Mouse (Mus musculus): ENCODE results near the gene Ccdc39.

The Ccdc39 gene

DNA sequence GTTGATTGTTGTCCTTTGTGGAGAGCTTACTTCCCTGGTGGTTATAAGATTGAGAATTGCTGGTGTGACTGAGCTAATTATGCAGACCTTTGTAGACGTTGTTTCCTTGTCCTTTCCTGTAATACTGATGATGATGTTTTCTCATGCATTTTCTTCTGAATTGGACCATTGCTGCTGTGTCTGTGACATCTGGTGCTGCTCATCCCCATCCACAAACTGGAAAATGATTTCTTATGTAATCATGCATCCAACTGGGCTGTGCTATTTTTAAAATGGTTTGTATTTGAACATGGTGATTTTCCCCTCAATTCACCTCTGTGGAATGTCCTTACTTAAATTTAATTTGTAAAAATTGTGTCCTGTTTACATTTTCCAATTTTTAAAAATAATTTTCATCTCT is 37.0 kb downstream of the Ccdc39 start:
- in situ Hi-C loops (cut with MboI; ENCODE audit: low pct_unique_long_range_greater_than_20kb in 1 of 2, low sequenced_read_pairs in 2 of 2, unreplicated experiment in 1 of 2): loop anchor here (25.0 kb wide), 2 partner anchors 255 to 280 kb away; partner anchors contain the start of gene Dnajc19 (in 1 of the 2)

DNA sequence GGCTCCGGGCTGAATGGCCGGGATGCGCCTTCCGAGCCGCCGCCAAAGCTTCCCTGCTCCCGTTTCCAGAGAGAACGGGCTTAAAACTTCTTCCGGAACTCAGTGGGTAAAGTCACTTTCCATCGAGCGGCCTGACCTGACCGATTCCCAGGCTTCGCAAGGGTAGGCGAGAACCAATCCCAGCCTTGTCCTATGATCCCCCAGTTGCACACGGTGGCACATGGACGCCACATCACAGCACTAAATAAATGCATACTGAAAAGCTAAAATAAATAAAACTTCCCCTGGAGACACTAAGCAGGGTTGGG is 43.6 kb downstream of the Ccdc39 start:
- in situ Hi-C loops (cut with MboI; ENCODE audit: low pct_unique_long_range_greater_than_20kb in 1 of 2, low sequenced_read_pairs in 2 of 2, unreplicated experiment in 1 of 2): loop anchor here (25.0 kb wide), 2 partner anchors 262 to 287 kb away; partner anchors contain the start of gene Dnajc19 (in 1 of the 2)

DNA sequence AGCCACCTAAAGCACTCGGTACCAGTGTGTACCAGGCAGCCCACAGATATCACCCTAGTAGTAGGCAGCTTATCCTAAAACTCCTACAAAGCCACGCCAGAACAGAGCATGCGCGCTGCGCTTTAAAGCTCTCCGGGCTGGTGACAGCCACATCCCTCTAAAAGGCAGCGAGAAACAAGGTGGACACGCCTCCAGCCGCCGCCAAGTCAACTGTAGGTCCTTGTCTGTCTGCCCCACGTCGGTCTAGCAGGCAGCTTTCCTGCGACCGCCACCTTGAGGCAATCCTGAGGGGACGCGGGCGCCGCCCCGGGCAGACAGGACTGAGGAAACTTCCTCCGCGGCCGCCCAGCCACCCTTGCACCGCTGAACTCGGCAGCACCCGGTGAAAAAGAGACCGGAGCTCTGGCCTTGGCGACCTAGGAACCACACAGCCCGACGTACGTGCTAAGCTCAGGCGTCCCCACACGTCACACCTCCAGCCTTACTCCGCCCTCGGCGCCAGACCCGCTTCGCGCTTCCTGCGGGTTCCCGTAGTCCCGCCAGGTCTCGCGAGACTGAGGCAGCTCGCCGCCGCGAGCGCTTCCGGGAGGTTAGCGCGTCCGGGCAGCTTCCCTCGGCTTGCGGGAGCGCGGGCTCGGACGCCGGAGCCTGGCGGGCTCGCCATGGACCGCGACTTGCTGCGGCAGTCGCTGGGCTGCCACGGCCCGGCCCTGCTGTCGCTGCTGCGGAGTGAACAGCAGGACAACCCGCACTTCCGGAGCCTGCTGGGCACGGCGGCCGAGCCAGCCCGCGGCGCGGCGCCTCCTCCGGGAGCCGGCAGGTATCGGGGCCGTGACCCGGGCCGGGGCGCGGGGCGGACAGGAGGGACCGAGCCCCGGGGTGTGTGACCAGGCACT is 44.2 kb downstream of the Ccdc39 start, which contains the start of gene Ttc14:
Gene Ttc14 (plus strand): TSS at position 216 of the 896 bp plus-strand sequence.
- in situ Hi-C loops (cut with MboI; ENCODE audit: low pct_unique_long_range_greater_than_20kb in 1 of 2, low sequenced_read_pairs in 2 of 2, unreplicated experiment in 1 of 2): loop anchor here (25.0 kb wide), 4 partner anchors 262 to 838 kb away; partner anchors contain the start of gene Dnajc19 (in 1 of the 2)

DNA sequence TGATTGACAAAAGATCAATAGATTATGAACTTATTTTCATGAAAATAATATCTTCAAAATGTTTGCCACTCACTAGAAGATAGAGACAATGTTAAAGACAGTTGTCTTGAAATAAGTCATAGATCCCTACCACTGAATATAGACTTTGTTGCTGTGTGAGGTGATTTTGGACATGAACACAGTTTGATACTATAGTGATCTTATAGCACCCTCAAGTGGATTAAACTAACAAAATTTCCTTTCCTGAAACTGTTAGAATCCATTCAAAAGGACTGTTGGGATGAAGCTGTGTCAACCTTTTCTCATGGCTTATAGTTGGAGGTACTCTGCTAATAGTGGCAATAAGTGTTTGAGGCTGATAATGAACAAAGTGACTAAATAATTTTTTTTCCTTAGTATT is 53.1 kb downstream of the Ccdc39 start:
- in situ Hi-C loops (cut with MboI; ENCODE audit: low pct_unique_long_range_greater_than_20kb in 1 of 2, low sequenced_read_pairs in 2 of 2, unreplicated experiment in 1 of 2): loop anchor here in 1 of 2 experiments (25.0 kb wide), 2 partner anchors 479 to 829 kb away; no protein-coding TSS in a partner anchor
